Mouse (Mus musculus): ENCODE measurements around the gene Cyp1a1.

The Cyp1a1 gene

DNA sequence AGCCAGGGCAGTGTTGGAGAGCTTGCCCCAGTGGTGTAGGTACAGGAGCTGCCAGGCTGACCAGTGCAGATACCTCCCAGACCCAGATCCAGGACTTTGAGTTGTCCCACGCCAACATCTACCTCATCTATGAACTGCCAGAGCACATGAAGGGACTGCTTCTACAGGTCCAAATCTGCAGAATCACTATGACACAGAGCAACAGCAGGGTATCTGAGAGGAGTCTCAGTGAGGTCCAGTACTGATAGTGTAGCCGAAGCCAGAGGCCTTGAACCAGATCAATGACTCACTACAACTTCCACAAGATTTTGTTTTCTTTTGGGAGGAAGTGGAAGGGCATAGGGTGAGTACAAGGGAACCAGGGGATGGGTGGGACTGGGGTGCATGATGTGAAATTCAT, at the start of gene Cyp1a1:
Gene Cyp1a1 (plus strand): TSS at position 178 of the 400 bp plus-strand sequence.
- in situ Hi-C loops (cut with MboI; ENCODE audit: low pct_unique_long_range_greater_than_20kb in 1 of 2, low sequenced_read_pairs in 2 of 2, unreplicated experiment in 1 of 2) = no loop called here

DNA sequence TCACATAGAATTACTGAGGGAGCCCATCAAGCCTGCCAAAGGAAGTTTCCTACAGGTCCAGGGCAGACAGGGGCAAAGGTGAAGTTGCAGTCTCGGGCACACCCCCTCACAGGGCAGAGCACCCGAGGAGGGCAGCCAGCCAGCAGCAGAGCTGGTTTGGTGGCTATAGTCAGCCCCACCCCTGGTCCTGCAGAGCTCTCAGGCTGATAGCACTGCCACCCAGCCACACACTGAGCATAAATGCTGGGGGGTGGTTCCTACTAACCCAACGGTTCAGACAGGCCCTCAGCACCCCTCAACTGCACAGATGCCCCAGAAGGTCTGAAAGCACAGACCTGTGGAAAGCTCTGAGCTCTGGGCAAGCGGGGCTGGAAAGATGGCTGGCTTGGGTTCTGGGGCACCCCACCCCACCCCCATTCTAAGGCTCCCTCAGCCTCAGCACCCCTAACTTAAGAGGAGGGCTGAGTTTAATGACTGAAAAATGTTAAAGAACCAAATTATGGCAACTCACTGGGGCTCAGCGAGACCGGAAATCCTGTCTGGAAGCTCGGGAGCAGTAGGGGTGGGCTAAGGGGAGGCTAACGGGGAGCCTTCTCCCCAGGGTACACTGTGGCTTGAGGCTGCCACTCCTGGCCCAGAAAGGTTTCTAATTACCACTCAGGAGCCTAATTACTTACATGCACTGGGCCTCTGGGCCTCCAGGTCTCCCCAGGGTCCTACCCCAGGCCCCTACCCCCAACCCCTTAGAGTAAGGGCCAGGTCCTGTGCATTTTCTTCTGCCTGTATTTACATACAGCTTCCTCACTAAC, 48.9 kb upstream of the Cyp1a1 start:
- in situ Hi-C loops (cut with MboI; ENCODE audit: low pct_unique_long_range_greater_than_20kb in 1 of 2, low sequenced_read_pairs in 2 of 2, unreplicated experiment in 1 of 2) = no loop called here

DNA sequence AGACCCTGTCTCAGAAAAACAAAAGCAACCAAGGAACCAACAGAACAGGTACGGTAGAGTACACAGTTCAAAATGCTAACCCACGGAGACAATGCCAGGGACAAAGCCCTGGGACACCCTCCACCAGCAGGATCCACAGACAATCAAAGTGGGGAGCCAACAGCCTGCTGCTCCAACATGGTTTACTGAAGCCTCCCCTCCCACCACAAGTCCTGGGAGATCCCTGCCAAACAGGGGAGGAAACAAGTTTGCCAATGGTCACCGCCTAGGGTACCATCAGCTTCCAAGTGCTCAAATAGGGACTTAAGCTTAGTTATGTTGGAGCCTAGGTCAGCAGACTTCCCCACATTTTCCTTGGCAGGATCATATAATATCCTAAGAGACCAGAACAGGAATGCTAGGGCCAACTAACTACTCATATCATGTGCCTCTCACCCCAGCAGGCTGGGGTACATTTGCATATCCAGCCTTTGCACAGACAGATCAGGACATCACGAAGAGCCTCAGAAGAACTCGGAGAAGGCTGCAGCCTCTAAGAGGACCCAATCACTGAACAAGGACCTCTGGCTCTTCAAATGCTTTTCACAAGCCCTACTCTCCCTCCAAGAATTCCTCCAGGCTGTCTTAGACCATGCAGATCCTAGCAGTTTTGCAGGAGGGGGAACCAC, 47.9 kb upstream of the Cyp1a1 start:
- in situ Hi-C loops (cut with MboI; ENCODE audit: low pct_unique_long_range_greater_than_20kb in 1 of 2, low sequenced_read_pairs in 2 of 2, unreplicated experiment in 1 of 2) = no loop called here

DNA sequence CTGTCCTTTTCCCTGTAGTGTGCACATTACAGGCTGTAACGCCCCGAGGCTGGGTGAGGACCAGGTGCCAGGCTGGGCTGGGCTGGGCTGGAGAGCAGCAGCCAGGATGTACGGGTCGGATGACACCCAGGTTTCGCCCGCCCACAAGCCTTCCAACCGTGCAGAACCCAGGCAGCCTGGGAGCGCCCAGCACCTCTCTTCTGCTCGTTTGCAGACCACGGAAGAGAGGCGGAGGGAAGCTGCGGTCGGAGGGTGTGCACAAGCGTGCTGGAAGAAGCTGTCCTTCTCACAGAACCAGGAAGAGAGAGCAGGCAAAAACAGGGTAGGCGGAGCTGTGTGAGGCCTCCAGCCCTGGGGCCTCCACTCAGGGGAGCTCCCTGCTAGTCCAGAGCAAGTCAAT, 47.3 kb upstream of the Cyp1a1 start:
- in situ Hi-C loops (cut with MboI; ENCODE audit: low pct_unique_long_range_greater_than_20kb in 1 of 2, low sequenced_read_pairs in 2 of 2, unreplicated experiment in 1 of 2) = no loop called here

DNA sequence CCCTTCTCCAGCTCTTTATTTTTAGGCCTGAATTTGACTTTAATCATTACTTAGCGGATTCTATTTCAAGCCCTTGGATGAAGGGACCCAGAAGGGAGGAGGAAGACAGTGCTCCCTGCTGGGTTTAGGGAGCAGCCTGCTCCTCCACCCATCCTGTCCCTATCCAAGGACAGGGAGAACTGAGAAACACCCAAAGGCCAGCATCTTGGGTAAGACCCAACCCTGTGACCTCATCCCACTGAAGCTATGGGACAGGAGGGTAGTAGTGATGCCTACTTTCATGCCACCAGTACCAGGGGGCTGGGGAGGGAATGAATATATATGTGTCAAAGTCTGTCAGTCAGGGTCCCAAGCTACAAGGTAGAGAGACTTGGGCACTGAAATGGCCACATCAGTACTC, 46.7 kb upstream of the Cyp1a1 start:
- in situ Hi-C loops (cut with MboI; ENCODE audit: low pct_unique_long_range_greater_than_20kb in 1 of 2, low sequenced_read_pairs in 2 of 2, unreplicated experiment in 1 of 2) = no loop called here

DNA sequence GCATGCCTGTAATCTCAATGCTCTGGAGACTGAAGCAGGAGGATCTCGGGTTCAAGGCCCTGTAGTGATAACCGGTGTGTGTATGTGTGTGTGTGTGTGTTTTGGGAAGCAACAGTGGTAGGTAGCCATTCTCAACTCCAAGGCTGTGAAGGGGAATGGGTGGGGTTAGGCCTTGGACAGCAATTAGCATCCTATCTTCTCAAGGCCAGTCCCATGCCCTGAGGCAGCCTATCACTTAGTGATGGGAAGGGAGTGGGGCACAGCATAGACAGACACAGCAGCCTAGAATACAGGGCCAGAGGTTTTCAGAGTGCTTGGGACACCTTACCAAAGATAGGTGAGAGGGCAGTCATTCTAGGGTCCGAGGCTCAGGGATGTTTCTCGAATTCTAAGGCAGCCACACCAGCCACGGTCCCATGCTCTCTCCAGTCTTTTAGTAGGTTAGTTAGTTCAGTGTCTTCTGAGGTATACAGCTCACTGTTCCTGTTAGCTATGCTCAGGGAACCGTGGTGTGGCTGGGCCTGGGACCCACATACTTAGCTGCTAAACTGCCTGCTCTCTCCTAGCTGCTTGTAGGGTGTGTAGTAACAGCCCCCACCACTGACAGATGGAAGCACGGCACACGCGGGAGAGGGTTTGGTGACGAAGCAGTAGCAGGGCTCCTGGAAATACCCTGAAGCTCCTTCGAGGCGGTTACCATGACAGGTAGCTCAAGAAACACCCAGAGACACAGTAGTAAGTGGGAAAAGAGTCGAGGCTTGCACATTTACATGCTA, 45.8 kb upstream of the Cyp1a1 start:
- in situ Hi-C loops (cut with MboI; ENCODE audit: low pct_unique_long_range_greater_than_20kb in 1 of 2, low sequenced_read_pairs in 2 of 2, unreplicated experiment in 1 of 2) = no loop called here

DNA sequence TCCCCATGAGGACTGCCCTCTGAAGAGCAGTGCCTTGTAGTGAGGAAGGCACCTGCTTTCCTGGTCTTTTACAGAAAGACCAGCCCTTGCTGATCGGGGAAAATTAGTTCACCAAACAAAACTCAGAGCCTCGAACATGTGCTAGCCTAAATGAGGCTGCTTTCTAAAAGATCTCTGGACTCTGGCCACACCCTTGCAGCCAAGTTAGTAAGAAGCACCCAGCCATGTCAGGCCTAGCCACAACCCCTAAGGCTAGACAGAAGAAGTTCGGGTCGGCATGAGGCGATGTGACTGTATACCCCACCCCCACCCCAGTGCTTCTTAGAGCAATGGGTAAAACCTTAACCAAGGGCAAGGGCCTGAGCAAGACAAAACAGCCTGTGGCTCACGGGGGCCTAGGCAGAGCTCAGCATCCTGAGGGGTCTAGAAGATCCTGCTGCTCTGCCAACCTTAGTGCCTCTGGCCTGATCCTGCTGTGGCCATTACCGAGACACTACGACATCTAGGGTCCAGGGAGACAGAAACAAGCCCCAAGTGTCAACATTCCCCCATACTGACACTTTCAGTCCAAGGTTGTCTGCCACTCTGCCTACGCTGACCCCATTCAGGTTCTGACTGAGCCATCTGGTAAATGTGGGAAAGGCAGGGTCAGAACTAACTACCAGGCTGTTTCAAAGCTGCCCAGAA, 44.4 kb upstream of the Cyp1a1 start:
- in situ Hi-C loops (cut with MboI; ENCODE audit: low pct_unique_long_range_greater_than_20kb in 1 of 2, low sequenced_read_pairs in 2 of 2, unreplicated experiment in 1 of 2) = no loop called here

DNA sequence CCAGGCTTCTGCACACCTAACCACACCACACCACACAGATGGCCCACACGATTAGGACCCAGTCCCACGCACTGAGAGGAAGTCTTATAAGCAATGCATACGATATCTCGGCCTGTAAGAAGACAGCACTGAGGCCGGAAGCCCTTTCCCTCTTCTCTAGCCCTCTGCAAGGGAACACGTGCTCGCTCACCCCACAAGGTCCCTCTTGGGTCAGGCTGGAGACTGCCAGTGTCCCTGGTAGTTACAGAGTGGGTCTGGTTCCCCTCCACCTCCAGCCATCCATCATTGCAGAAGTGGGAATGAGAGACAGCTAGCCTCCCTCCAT, 43.9 kb upstream of the Cyp1a1 start:
- in situ Hi-C loops (cut with MboI; ENCODE audit: low pct_unique_long_range_greater_than_20kb in 1 of 2, low sequenced_read_pairs in 2 of 2, unreplicated experiment in 1 of 2) = no loop called here

DNA sequence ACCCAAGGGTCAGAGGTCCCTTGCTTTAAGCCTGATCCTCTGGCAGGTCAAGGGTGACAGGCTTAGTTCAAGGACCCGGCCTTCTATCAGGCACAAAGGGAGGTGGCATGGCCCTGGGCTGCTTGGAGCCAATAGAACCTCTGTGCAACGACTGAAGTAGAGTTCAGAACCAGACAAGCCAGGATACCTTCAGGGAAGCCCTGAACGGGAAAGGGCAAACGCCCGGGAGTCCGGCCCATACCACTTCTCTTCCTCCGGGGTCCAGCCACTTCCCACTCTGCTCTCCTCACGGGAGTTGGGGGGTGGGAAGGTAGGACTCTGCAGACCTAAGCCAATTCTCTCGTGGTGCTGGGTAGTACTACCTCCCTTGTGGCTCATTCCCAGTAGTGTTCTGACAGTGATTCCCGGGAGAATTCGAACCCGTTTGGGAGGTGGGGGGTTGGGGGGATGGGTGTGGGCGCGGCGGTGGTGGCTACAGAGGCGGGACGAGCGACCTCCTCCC, 43.2 kb upstream of the Cyp1a1 start:
- in situ Hi-C loops (cut with MboI; ENCODE audit: low pct_unique_long_range_greater_than_20kb in 1 of 2, low sequenced_read_pairs in 2 of 2, unreplicated experiment in 1 of 2) = no loop called here

DNA sequence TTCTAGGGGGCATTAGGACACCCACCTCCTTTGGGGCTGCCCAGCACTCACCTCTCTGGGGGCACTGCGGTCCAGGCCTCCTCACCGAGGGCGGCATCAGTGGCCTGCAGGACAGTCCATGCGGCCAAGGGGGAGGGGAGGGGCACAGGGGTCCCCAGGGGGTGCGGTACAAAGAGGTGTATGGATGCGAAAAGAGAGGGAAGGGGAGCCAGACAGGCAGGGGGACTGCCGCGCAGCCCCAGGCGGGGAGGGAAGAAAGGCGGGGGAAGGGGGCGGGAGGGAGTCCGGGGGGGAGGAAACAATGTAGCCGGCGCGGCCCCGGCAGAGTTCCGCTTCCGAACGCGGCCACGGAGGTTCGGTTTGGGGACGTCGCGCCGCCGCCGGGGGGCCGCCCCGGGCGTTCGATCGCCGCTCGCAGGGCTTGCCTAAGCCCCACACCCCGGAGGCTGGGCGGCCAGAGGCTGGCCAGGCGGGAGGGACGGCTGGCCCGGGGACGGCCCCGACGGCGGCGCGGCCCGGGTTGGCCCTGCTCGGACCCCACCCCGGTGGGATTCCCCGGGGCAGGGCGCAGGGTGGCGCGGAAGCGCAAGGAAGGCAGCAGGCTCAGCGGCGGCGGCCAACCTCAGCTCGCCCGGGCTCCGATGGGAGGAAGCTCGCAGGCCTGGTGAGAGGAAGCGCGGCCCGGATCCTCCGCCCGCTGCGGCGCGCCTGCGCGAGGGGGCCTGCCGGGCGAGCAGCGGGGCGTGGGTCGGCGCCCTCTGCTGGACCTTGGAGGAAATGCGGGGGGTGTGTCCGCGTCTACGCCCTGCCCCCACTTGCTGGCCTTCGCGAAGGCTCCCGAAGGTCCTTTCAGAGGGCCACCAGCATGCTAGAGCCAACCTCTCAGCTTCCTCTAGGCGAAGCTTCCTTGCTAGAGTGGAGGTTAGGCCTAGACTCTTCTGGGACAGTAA, 42.5 kb upstream of the Cyp1a1 start:
- in situ Hi-C loops (cut with MboI; ENCODE audit: low pct_unique_long_range_greater_than_20kb in 1 of 2, low sequenced_read_pairs in 2 of 2, unreplicated experiment in 1 of 2) = no loop called here

DNA sequence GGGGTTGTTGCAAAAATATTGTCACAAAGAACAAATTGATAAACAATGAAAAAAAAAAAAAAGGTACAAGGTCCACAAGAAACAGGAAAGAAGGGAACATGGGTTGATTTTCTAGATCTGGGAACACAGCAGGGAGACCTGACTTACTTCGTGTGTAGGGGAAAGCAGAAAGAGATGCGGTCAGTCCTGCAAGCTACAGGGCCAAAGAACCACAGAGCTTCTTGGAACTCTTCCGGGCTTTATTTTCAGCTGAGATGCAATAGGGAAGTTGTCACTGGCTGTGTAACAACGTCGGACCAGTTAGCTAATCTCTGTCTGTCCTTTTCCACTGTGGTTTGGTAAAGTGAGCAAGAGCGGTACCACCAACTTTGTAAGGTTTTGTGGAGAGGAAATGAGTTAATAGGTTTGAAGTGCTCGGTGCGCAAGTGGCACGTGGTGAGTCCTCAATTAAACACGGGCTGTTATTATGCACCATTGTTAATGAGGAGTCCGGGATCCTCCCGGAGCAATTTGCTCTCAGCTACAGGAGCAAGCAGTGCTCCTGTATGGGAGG, 41.1 kb upstream of the Cyp1a1 start:
- in situ Hi-C loops (cut with MboI; ENCODE audit: low pct_unique_long_range_greater_than_20kb in 1 of 2, low sequenced_read_pairs in 2 of 2, unreplicated experiment in 1 of 2) = no loop called here

DNA sequence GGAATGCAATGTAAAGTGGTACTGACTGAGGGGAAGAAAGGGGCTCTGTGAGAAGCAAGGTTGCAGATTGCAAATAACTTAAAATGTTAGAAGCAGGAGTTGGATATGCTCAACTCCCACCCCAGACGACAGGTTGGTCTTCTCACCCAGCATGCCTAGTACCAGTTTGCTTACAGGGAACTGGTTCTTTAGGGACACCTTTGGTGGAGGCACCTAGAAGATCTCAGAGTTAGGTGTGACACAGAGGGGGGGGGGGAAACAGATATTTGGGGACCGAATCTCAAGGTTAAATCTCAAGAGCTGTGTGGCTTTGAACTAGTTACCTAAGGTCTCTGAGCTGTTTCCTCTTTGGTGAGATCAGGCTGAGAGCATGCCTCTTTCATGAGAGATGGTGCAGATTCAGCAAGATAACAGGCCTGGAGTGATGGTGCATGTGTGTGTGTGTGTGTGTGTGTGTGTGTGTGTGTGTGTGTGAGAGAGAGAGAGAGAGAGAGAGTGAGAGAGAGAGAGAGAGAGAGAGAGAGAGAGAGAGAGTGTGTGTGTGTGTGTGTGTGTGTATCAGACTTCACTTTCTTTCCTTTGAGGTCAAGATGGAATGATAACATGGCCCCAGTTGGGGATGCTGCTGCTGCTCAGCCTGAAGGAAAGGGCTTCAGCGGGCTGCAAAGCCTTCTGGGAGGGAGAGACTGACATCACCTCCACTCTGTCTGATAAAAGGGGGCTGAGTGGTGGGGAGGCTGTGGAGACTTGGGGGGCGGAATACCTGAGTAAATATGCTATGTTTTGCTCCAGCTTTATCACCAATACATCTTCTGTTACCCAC, 40.2 kb upstream of the Cyp1a1 start:
- in situ Hi-C loops (cut with MboI; ENCODE audit: low pct_unique_long_range_greater_than_20kb in 1 of 2, low sequenced_read_pairs in 2 of 2, unreplicated experiment in 1 of 2) = no loop called here

DNA sequence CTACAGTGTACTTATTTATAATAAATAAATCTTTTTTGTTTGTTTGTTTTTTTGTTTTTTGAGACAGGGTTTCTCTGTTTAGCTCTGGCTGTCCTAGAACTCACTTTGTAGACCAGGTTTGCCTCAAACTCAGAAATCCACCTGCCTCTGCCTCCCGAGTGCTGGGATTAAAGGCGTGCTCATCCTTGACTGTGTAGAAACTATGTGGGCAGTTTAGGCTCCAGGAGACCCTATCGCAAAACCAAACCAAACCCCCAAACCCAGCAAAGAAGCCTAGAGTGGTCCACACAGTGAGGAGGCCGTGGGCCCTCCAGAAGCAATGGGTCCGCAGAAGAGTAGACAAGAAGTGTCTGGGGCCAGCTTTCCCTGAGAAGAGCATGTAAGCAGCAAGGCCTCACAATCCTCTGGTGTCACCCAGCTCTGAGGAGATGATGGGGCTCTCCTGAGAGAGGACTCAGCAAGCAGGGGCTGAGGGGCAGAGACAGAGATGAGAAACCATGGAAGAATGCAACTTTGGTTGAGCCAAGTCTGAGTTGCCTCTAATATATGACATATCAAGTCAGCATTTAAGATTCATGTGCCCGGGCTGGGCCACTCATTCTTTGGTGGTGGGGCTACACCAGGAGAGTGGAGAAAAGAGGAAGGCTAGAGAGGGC, 37.5 kb upstream of the Cyp1a1 start:
- in situ Hi-C loops (cut with MboI; ENCODE audit: low pct_unique_long_range_greater_than_20kb in 1 of 2, low sequenced_read_pairs in 2 of 2, unreplicated experiment in 1 of 2) = no loop called here

DNA sequence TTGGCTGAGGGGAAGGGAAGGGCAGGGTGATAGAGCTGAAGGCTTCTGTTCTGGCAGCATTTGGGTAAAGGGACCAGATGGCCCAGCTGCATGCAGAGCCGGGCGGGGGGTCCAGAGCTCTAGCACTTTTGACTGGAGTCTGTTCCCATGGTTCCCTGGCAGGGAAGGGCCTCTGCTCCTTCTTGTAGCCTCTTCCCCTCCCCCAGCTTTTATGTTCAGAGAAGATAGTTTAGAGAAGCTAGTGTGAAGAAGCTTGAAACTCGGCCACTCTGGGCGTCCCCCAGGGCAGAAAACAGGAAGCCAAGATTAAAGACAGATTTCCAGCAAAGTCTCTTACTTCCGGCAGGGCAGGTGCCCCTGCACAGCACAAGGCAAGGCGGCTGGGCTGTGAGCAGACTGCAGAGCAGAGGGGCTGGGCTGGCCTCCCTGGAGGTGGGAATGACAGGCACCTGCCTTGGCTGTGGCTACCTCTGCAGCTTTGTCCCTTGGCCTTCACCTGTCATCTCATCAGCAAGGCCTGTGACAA, 36.9 kb upstream of the Cyp1a1 start:
- in situ Hi-C loops (cut with MboI; ENCODE audit: low pct_unique_long_range_greater_than_20kb in 1 of 2, low sequenced_read_pairs in 2 of 2, unreplicated experiment in 1 of 2) = no loop called here

DNA sequence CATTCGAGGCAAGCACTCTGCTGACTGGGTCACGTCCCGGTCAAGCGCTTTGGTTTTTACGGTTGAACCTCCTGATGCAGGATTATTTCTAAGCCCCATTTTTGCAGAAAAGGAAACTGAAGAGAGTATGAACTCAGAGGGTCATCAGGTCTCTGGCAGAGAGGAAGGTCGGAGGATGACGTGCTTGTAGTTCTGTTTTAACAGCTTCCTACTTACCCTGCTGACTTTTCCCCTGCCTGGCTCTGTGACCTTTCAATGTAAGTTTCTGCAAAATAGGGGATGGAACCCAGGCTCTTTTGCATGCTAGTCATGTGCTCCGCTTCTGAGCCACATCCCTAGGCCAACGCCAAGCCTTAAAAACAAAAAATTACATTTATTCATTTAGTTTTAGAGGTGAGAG, 35.4 kb upstream of the Cyp1a1 start:
- in situ Hi-C loops (cut with MboI; ENCODE audit: low pct_unique_long_range_greater_than_20kb in 1 of 2, low sequenced_read_pairs in 2 of 2, unreplicated experiment in 1 of 2) = no loop called here

DNA sequence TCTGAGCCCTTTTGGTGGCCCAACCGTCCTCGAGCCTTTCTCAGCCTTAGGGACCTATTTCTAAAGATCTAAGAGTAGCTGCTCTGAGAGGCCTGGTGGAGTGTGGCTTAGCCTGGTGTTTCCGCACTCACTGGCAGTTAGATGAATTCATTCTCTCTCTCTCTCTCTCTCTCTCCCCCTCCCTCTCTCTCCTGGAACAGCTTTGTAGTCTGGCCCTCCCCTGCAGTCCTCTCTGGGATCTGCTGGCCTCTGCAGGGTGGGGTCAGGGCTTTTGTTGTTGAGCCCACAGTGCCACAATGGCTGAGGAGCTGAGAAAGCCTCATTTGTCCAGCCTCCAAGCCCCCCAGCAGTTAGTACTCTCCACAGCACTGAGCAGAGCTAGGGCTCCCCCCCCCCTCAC, 34.9 kb upstream of the Cyp1a1 start:
- in situ Hi-C loops (cut with MboI; ENCODE audit: low pct_unique_long_range_greater_than_20kb in 1 of 2, low sequenced_read_pairs in 2 of 2, unreplicated experiment in 1 of 2) = no loop called here

Measured in mouse embryonic stem cell (cell line).